Mouse (Mus musculus) ES-Bruce4 (cell line): ENCODE data around the gene Agt. TPM values are rescaled to one million over a fixed set of nuclear protein-coding genes. Genes with fewer than 3 reads are reported as not detected.

Experiments used
- H3K27ac ChIP-seq: 2 replicates; pipeline ENCODE4 v1.5.1; 2012; ENCODE audit warnings: low read length, inconsistent platforms; ENCODE audit not compliant: insufficient read depth
- H3K27me3 ChIP-seq: 2 replicates; pipeline ENCODE4 v1.6.1; 2012; ENCODE audit warnings: mild to moderate bottlenecking, low read length, inconsistent platforms; ENCODE audit not compliant: control insufficient read depth, poor library complexity, insufficient read depth, severe bottlenecking
- H3K36me3 ChIP-seq: 2 replicates; pipeline ENCODE4 v1.6.1; 2012; ENCODE audit warnings: inconsistent platforms, mild to moderate bottlenecking, low read length, moderate library complexity; ENCODE audit not compliant: control insufficient read depth, poor library complexity, insufficient read depth, severe bottlenecking
- H3K4me1 ChIP-seq: one replicate; pipeline ENCODE4 v1.8.1; 2011; ENCODE audit warnings: low read length; ENCODE audit not compliant: control insufficient read depth, insufficient read depth
- H3K4me3 ChIP-seq: 2 replicates; pipeline ENCODE4 v1.5.1; 2011; ENCODE audit warnings: low read depth, mild to moderate bottlenecking, low read length
- H3K9ac ChIP-seq: 2 replicates; pipeline ENCODE4 v1.6.1; 2012; ENCODE audit warnings: low read depth, mild to moderate bottlenecking, inconsistent platforms; ENCODE audit not compliant: poor library complexity, severe bottlenecking
- H3K9me3 ChIP-seq: replicated peaks from 2 replicates; pipeline ENCODE4 v1.6.1; 2012; ENCODE audit warnings: mild to moderate bottlenecking, low read length, inconsistent platforms; ENCODE audit not compliant: control insufficient read depth, poor library complexity, insufficient read depth, severe bottlenecking
- CTCF ChIP-seq: IDR thresholded peaks from one replicate; pipeline ENCODE4 v1.8.1; 2011; ENCODE audit warnings: low read depth, low read length
- EP300 ChIP-seq: IDR thresholded peaks from 2 replicates; pipeline ENCODE4 v1.6.1; 2011; ENCODE audit warnings: low read depth, low read length; ENCODE audit not compliant: insufficient read depth
- POLR2A ChIP-seq: IDR thresholded peaks from one replicate; pipeline ENCODE4 v1.8.1; 2011; ENCODE audit warnings: low read length; ENCODE audit not compliant: insufficient read depth
- polyA plus RNA-seq: library from polyadenylated mRNA; stranded (reverse); fragments of >200 nt; gene quantifications from 2 replicates; pipeline ENCODE4 v1.2.4, GENCODE M21; 2011; ENCODE audit warnings: low read depth; ENCODE audit not compliant: missing spikeins, insufficient read depth, insufficient read length

The Agt gene
- polyA plus RNA-seq, 1 experiment, result not detected

GRCm38 (mm10) chr8:124547269-124547668 lies 22.2 kb downstream of the Agt start:
- Histone ChIP-seq H3K9me3 (no peaks in the 10 kb centered on the region), H3K4me3 (no peak overlapping the region), H3K4me1 (no peaks in the 10 kb centered on the region), H3K27ac (no peak overlapping the region), H3K9ac (no peak overlapping the region), H3K27me3 (no peaks in the 10 kb centered on the region), H3K36me3 (peaks cover 20% of the 10 kb centered on the region; the same call in 1 of the 2 replicates)
- TF ChIP-seq POLR2A (no peak), EP300 (no peak), CTCF (no peak)

GRCm38 (mm10) chr8:124546815-124547214 lies 22.7 kb downstream of the Agt start:
- Histone ChIP-seq H3K9me3 (no peaks in the 10 kb centered on the region), H3K4me3 (no peak overlapping the region), H3K27ac (no peak overlapping the region), H3K4me1 (no peaks in the 10 kb centered on the region), H3K9ac (no peak overlapping the region), H3K36me3 (peaks cover 19% of the 10 kb centered on the region; the same call in 1 of the 2 replicates), H3K27me3 (no peaks in the 10 kb centered on the region)
- TF ChIP-seq CTCF (no peak), EP300 (no peak), POLR2A (no peak)

GRCm38 (mm10) chr8:124546371-124546770 lies 23.1 kb downstream of the Agt start:
- peaks cover 16% of the 10 kb centered on the region; the same call in 1 of the 2 replicates for H3K36me3 ChIP-seq
- H3K27me3 ChIP-seq, result no peaks in the 10 kb centered on the region
- no peaks in the 10 kb centered on the region for H3K4me1 ChIP-seq
- no peak overlapping the region for H3K27ac ChIP-seq
- no peaks in the 10 kb centered on the region for H3K9me3 ChIP-seq
- H3K9ac ChIP-seq, result no peak overlapping the region
- no peak for TF ChIP-seq EP300
- TF ChIP-seq POLR2A, result no peak
- TF ChIP-seq CTCF, result no peak
- no peak overlapping the region for H3K4me3 ChIP-seq

DNA sequence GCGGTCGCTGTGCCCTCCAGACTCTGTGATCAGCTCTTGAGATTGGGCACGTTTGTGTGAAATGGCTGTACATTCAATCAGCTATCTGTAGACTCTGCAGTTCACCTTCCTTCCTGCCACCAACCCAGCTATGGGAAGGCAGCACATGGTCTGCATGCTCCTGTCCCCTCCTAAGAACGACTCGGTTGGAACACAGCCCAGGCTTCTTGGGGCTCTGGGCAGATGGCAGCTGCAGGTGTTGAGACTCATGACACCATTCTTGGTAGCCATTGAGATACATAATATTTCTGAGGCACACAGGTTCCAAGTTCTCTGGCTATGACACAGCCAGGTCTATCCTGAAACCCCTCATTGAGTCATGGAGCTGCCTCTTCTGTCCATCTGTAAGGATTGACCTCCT lies 26.2 kb downstream of the Agt start:
- TF ChIP-seq POLR2A (no peak), CTCF (no peak), EP300 (no peak)
- H3K4me1 ChIP-seq, result no peaks in the 10 kb centered on the region
- peaks cover 7% of the 10 kb centered on the region; the same call in 1 of the 2 replicates for H3K36me3 ChIP-seq
- H3K4me3 ChIP-seq, result no peak overlapping the region
- H3K9me3 ChIP-seq, result no peaks in the 10 kb centered on the region
- H3K27ac ChIP-seq, result no peak overlapping the region
- no peaks in the 10 kb centered on the region for H3K27me3 ChIP-seq
- no peak overlapping the region for H3K9ac ChIP-seq

GRCm38 (mm10) chr8:124542001-124542400 lies 27.5 kb downstream of the Agt start:
- Histone ChIP-seq H3K36me3 (peaks cover 13% of the 10 kb centered on the region), H3K4me3 (no peak overlapping the region), H3K27me3 (no peaks in the 10 kb centered on the region), H3K9me3 (no peaks in the 10 kb centered on the region), H3K27ac (no peak overlapping the region), H3K4me1 (no peaks in the 10 kb centered on the region), H3K9ac (no peak overlapping the region)
- no peak for TF ChIP-seq CTCF
- TF ChIP-seq POLR2A, result no peak
- no peak for TF ChIP-seq EP300

GRCm38 (mm10) chr8:124540906-124541305 lies 28.6 kb downstream of the Agt start:
- H3K36me3 ChIP-seq, result peaks cover 13% of the 10 kb centered on the region

More at GRCm38 (mm10) chr8:124540906-124541305, 28.6 kb downstream of the Agt start:
- no peaks in the 10 kb centered on the region for H3K4me1 ChIP-seq
- no peak overlapping the region for H3K4me3 ChIP-seq
- H3K27ac ChIP-seq, result no peak overlapping the region
- no peaks in the 10 kb centered on the region for H3K27me3 ChIP-seq
- no peaks in the 10 kb centered on the region for H3K9me3 ChIP-seq
- H3K9ac ChIP-seq, result no peak overlapping the region
- TF ChIP-seq CTCF (no peak), EP300 (no peak), POLR2A (no peak)
